Mouse (Mus musculus) urinary bladder, adult 18-20 months (tissue): Measurements from ENCODE around the gene Rab19.
A peak's percentile ranks its signal among the peaks of the same experiment; 100 is the strongest.
"Not testable (repeated sequence)": the region's sequence is repeated elsewhere in the genome, so short reads cannot be mapped to it uniquely, and the experiment has no call there.

Experiments
- DNase-seq, 2 experiments: peaks; one replicate each; pipeline ENCODE4 v3.0.0; 2022; ENCODE audit warnings: low spot score in 2 of 2, mixed read lengths in 2 of 2

The Rab19 gene

DNA sequence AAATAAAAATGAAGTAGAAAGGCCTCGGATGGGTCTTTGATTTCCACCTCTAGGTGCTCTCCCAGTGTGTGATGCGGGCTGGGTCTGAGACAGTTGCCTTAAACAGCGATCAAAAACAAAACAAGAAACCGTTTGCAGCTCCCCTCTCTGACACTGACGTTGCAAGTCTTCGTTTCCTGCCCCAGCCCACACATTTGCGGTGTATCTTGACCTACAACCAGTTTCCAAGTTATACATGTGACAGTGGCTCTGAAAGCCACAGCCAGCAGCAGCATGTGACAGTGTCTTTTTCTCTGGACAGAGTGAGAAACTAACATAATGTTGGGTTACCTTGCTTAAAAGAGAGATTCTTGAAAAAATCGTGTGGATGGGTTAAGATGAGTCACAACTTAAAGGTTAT is 1.2 kb upstream of the Rab19 start:
- no peak for DNase-seq

DNA sequence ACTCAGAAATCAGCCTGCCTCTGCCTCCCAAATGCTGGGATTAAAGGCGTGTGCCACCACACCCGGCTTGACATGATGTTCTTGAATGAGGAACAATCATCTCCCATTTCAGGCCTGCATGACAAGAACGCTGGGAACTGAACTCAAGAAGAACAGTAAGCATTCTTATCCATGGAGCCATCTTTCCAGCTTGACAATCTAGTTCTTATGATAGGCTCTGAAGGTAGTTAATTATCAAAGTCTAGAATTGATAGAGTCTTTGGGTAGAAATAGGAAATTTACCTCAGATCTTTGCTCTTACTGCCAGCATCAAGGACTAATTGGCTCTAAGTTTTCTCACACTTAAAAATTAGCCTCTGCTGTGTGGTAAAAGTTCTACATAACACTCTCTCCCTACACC is 699 bp upstream of the Rab19 start:
- no peak for DNase-seq

GRCm38 (mm10) chr6:39389988-39390387 is 9.0 kb downstream of the Rab19 start:
- no peak for DNase-seq

DNA sequence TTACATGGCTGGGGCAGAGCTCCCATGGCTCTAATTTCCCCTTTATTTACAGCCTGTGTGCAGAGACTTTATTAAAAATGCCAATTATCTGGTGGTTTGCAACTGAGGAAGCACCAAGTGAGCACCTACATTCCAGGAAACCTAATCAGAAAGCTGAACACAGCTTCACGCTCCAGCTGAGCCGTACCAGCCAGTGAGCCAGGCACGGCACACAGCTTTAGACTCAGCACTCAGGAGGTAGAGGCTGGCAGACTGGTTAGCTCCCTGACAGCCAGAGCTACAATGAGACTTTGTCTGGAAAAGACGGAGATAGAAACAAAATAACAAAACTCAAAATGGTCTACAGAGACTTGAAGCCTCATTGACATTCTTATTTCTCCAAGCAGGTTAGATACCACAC is 14.5 kb downstream of the Rab19 start:
- DNase-seq: no peak

DNA sequence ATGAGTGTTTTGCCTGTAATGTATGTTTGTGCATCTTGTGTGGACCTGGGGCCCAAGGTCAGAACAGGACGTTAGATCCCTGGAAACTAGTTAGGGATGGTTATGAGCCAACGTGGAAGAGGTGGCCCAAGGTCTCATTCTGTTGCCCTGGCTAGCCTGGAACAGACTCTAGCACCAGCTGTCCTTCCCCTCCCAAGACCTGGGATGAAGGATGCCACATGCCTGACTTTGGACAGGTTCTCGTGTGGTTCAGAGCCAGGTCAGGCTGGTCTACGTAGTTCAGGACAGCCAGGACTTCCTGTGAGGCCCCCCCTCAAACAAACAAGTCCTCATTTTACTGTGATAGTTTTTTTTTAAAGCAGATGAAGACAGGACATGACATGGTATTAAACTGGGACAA is 14.9 kb downstream of the Rab19 start:
- DNase-seq: no peak

- DNase-seq: no peak
These were observed 16.1 kb downstream of the Rab19 start for GRCm38 (mm10) chr6:39397046-39397445.

DNA sequence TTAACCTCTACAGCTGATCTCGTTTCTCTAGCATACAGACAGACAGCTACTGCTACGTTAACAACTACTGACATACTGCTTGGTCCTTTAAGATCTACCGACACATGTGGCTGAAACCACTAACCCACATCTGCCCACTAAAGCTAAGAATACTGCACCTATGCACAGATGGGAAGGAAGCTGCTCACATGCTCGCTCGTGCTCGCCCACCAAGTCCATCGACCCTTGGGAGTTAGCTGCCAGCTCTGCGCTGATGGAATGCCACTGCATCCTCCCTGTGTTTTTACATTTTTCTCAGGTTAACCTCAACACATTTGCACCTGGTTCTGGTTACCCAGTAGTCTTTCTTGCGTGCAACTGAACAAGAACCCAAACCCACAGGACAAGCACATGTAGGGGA is 17.4 kb downstream of the Rab19 start:
- DNase-seq: no peak

GRCm38 (mm10) chr6:39400343-39400742 is 19.4 kb downstream of the Rab19 start:
- no peak for DNase-seq

- DNase-seq: no peak
These were observed 22.2 kb downstream of the Rab19 start for GRCm38 (mm10) chr6:39403136-39403535.

DNA sequence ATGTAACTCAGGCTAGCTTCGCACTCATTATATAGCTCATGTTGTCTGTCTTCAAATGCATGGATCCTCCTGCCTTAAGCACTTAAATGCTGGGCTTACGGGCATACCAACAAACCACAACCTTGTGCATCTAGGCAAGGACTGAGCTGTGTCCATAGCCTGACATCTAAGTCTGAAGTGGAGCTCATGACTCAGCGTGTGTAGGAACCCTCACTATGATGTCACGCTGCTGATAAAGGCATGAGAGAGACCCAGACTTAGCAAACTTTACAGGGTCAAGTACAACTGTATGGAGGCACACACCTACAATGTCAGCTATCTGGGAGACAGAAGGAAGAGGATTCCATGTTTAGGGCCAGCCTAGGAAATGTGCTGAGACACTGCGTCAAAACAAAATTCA is 25.5 kb downstream of the Rab19 start:
- no peak for DNase-seq

GRCm38 (mm10) chr6:39414106-39414505 is 33.1 kb downstream of the Rab19 start:
- no peak for DNase-seq

DNA sequence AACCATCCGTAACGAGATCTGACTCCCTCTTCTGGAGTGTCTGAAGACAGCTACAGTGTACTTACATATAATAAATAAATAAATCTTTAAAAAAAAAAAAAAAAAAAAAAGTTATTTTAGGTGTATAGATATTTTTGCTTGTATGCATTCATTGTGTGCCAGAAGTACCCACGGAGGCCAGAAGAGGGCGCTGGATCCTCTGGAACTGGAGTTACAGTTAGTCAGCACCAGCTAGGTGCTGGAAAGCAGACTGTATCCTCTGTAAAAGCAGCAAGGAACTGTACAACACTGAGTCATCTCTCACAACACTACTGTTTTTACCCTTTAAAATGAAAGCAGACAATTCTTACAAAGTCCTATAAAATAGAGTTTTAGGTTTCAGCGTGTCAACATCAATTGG is 34.8 kb downstream of the Rab19 start:
- peak in 1 of 2 experiments; percentile 33 for DNase-seq

GRCm38 (mm10) chr6:39416654-39417053 is 35.7 kb downstream of the Rab19 start:
- DNase-seq: not testable (repeated sequence)

DNA sequence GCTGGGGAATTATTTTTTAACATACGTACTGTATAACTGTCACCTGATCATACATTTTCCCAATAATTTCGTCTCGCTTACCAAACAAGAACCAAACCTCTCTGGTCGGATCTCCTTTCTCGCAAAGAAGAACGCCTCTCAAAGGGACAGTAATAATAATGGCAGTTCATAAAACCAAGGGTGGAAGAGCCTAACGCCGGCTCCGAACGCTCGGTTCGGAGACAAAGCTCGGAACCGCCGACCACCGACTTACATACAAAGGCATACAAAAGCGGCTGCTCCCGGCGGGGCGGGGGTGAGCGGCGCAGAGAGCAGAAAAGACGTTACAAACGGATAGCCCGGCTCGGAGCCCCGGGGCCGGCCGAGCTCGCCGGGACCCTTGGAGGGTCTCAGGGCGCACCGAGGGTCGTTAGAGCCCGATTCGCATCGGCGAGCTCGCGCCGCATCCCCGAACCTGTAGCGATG is 38.4 kb downstream of the Rab19 start:
- no peak for DNase-seq

DNA sequence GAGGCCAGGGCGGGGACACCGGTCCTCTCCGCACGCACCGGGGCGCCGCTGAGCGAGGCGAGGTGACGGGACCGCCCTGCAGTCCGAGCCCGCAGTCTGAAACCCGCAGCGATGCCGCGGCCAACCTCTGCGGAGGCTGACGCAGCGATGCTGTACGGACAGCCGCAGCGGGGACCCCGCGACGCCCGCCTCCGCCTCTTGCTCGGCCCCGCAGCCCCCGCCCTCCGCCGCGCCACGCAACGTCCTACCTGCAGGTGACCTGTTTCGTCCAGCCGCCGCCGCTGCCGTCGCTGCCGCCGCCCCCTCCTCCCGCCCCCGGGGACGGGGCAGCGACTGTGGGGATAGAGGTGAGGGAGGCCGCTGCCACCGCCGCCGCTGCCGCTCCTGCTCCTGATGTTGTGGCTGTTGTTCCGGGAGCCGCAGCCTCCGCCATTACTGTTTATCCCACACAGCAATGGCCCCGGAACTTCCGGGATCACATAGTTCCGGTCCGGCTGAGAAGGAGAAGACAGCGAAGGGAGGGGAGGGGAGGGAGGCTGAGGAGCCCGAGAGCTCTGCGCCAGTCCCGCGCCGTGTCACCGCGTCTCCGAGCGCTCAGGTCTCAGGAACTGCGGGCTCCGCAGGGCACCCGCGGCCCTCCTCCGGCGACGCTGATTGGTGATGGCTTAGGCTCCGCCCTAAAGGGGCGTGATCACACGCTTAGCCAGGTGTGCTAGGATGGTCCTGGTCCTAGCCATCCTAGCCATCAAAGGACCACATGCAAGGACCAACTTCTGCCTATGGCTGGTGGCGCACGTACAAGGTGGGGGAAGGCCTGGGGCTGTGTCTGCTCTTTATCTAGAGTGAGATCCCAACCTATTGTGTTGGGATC is 39.1 kb downstream of the Rab19 start, which contains the start of gene Mkrn1:
TSS of gene Mkrn1 (minus strand) at position 612 of the 871 bp plus-strand sequence.
- peak; percentile 56 to 72 for DNase-seq

DNA sequence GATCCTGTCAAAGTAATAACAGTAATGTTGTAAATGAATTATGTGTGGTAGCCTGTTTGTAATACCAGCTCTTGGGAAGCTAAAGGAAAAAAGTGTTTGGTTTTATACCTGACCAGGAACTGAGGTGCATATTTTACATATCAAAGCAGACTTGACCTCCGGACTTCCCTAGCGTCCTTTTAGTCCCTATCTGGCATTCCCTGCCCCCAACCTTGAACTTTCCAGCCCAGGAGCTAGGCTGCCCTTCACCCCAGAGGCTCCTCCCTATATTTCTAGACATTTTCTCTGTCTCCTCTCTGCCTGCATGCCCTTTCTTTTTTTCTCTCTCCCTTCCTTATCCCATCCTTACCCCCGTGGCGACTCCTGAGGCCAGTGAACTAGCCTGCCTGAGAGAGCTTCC is 39.9 kb downstream of the Rab19 start:
- no peak for DNase-seq

- DNase-seq: no peak
These were observed 42.2 kb downstream of the Rab19 start for GRCm38 (mm10) chr6:39423130-39423551.

DNA sequence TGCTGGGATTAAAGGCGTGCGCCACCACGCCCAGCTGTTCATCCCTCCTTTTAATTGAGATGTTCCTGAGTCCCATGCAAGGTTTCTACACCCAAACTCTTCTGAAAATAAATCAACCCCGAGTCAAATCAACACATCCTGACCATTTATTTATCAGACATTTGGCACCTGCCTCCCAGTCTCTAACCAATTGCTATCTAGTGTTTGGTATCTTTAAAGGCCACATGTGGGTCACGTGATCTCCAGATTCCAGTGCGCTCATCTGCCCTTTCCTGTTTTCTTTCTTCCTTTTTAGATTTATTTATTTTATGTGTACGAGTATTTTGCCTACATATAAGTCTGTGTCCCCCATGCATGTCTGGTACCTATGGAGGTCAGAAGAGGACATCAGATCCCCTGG is 42.7 kb downstream of the Rab19 start:
- DNase-seq: no peak

- no peak for DNase-seq
These were observed 44.2 kb downstream of the Rab19 start for GRCm38 (mm10) chr6:39425181-39425580.

GRCm38 (mm10) chr6:39426725-39427124 is 45.8 kb downstream of the Rab19 start:
- DNase-seq: no peak

GRCm38 (mm10) chr6:39427276-39428003 is 46.5 kb downstream of the Rab19 start:
- DNase-seq: no peak

DNA sequence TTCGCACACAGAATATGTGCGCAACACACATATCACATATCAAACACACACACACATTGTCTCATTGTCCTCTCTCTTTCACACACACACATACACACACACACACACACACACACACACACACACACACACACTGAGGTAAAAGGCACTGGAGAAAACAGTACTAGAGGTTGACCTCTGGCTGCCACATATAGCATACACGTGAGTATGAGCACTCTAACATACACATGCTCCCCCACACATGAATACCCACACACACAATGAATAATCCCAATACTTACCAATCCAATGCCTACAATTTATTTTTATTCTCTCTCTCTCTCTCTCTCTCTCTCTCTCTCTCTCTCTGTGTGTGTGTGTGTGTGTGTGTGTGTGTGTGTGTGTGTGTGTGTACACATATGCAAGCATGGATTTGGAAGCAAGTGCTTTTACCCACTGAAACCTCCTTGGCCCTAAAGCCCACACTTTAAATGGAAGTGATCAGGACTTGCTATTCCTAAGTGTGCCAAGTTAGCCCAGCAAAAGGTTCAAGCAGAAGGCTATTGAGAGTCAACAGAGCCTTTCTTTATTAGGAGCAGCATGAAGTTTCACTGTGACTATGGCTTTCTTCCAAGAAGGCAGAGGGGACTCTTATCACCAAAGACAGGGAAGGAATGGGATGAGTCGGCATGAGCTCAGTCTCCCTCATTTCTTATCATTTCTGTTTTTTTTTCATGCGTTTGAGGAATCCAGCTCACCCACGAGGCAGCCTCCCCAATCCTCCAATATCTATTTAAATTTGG is 48.2 kb downstream of the Rab19 start:
- DNase-seq: no peak
